In the genomic region with DNA sequence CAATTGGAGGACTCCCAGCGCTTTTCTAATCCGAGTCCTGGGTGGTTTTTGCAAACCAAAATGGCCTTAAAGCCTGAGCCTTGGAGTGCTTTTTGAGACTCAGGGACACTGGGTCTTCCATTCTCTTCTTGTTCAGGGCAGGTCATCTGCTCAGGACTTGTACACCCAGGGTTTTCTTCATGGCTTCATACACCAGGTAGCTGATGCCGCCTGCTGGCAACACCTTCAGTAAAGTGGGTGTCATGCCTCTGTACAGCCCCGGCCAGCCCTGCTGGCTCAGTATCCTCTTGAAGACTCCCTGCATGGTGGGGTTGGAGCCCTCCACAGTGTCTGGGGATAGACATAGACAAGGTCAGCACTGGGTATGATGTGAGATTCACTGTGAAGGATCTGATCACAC, we compare ENCODE assay signal across 11 mouse cellular contexts. TPM values are rescaled to one million over a fixed set of nuclear protein-coding genes. Genes with fewer than 3 reads are reported as not detected.
DNase-seq lines count a peak whose midpoint lies in the region; ATAC-seq and TF ChIP-seq lines count a peak whose summit lies in the region.
"Had no signal": no experiment of that assay in that cellular context is flagged by ENCODE, and none has a peak within 500 bp of the region (broad histone marks: within the 10 kb centered on the region; RNA-seq: fewer than 3 reads in every experiment).

No protein-coding gene starts in this region.

- TF ChIP-seq CTCF in heart, postnatal 0 days (IDR thresholded peaks at IDR 0.05; ENCODE audit: low read depth): no peak

- peaks cover 19% of the 10 kb centered on the region for H3K4me1 ChIP-seq in heart, postnatal 0 days (ENCODE audit: control insufficient read depth, insufficient read depth)
- peaks cover 3 to 8% of the 10 kb centered on the region in 2 experiments; a peak in 1 of 4 replicates for H3K4me1 ChIP-seq in ES-E14 (ENCODE audit: control insufficient read depth in 2 of 2, insufficient read depth in 2 of 2, low read length in 2 of 2, poor library complexity in 1 of 2)
- peaks cover 25% of the 10 kb centered on the region for H3K4me1 ChIP-seq in hindbrain, embryonic 12.5 days
- H3K4me1 ChIP-seq in midbrain, embryonic 12.5 days: peaks cover 26% of the 10 kb centered on the region

- H3K9me3 ChIP-seq in heart, postnatal 0 days (replicated peaks; ENCODE audit: control insufficient read depth, low read length): no peaks in the 10 kb centered on the region
- no peaks in the 10 kb centered on the region for H3K9me3 ChIP-seq in ES-E14 (ENCODE audit: control insufficient read depth, insufficient read depth, low read depth, low read length)
- H3K9me3 ChIP-seq in hindbrain, embryonic 12.5 days (replicated peaks): no peaks in the 10 kb centered on the region
- no peaks in the 10 kb centered on the region for H3K9me3 ChIP-seq in midbrain, embryonic 12.5 days

- TF ChIP-seq EP300 in heart, postnatal 0 days (IDR thresholded peaks at IDR 0.05; ENCODE audit: low read depth): no peak

- H3K27me3 ChIP-seq in heart, postnatal 0 days (ENCODE audit: control insufficient read depth, insufficient read depth, low read length): no peaks in the 10 kb centered on the region
- H3K27me3 ChIP-seq in hindbrain, embryonic 12.5 days: peaks cover 9% of the 10 kb centered on the region
- peaks cover 8% of the 10 kb centered on the region for H3K27me3 ChIP-seq in midbrain, embryonic 12.5 days

- in situ Hi-C loops in ES-E14 (cut with MboI; ENCODE audit: low sequenced_read_pairs in 2 of 2, unreplicated experiment in 2 of 2): no loop called here

- peak overlapping the region; percentile 62; the same call in 1 of the 2 replicates for H3K4me2 ChIP-seq in heart, postnatal 0 days (ENCODE audit: low read depth, low read length)
- H3K4me2 ChIP-seq in hindbrain, embryonic 12.5 days (replicated peaks): 0 out of 2 replicates have a peak overlapping the region, but pooled peaks have one; percentile 1
- H3K4me2 ChIP-seq in midbrain, embryonic 12.5 days (replicated peaks): no peak overlapping the region

- H3K27ac ChIP-seq in heart, postnatal 0 days (ENCODE audit: low read depth): no peak overlapping the region
- no peak overlapping the region for H3K27ac ChIP-seq in ES-E14 (ENCODE audit: insufficient read depth, low read depth, low read length, poor library complexity, severe bottlenecking)
- H3K27ac ChIP-seq in hindbrain, embryonic 12.5 days: peak overlapping the region; percentile 69; the same call in 1 of the 2 replicates
- H3K27ac ChIP-seq in midbrain, embryonic 12.5 days (replicated peaks): 0 out of 2 replicates have a peak overlapping the region, but pooled peaks have one; percentile 87

- no peak for DNase-seq in heart, postnatal 0 days (ENCODE audit: low spot score)
- no peak for DNase-seq in heart, adult 8-10 months (ENCODE audit: low spot score)
- no peak for DNase-seq in ES-E14 (ENCODE audit: low read depth, low spot score)
- no peak for DNase-seq in layer of hippocampus, adult 8-10 months (ENCODE audit: low spot score in 2 of 2)
- DNase-seq in adipocyte (ENCODE audit: low spot score): no peak
- no peak for DNase-seq in kidney, postnatal 36 days
- DNase-seq: gastrocnemius, postnatal 36 days; right cerebral cortex, postnatal 14 days had no signal

- 93% methylated on average over 4 of the region's 4 CpGs for WGBS in heart, postnatal 0 days
- 85% methylated on average over 4 of the region's 4 CpGs for WGBS in hindbrain, embryonic 12.5 days
- 80% methylated on average over 4 of the region's 4 CpGs for WGBS in midbrain, embryonic 12.5 days

- H3K4me3 ChIP-seq in heart, postnatal 0 days (ENCODE audit: low read depth, low read length): no peak overlapping the region
- H3K4me3 ChIP-seq in ES-E14 (ENCODE audit: insufficient read depth in 1 of 2, low read depth in 1 of 2, low read length in 2 of 2, poor library complexity in 1 of 2, severe bottlenecking in 1 of 2): peak overlapping the region; percentile 66 to 72; a peak in 3 of 4 replicates
- 0 out of 2 replicates have a peak overlapping the region, but pooled peaks have one; percentile 0 for H3K4me3 ChIP-seq in hindbrain, embryonic 12.5 days
- peak overlapping the region; percentile 99; the same call in 1 of the 2 replicates for H3K4me3 ChIP-seq in midbrain, embryonic 12.5 days

- peaks cover 10% of the 10 kb centered on the region for H3K36me3 ChIP-seq in heart, postnatal 0 days (replicated peaks; ENCODE audit: control insufficient read depth, insufficient read depth, low read length)
- peaks cover 10% of the 10 kb centered on the region for H3K36me3 ChIP-seq in ES-E14 (ENCODE audit: control insufficient read depth, insufficient read depth, low read length, poor library complexity, severe bottlenecking)
- peaks cover 11% of the 10 kb centered on the region for H3K36me3 ChIP-seq in hindbrain, embryonic 12.5 days
- peaks cover 14% of the 10 kb centered on the region for H3K36me3 ChIP-seq in midbrain, embryonic 12.5 days

- ATAC-seq in heart, postnatal 0 days (ENCODE audit: insufficient read depth, low read depth): no peak
- ATAC-seq in hindbrain, embryonic 12.5 days (ENCODE audit: low FRiP score): no peak
- no peak for ATAC-seq in midbrain, embryonic 12.5 days (ENCODE audit: low FRiP score, low read depth)

- H3K9ac ChIP-seq in heart, postnatal 0 days (replicated peaks; ENCODE audit: low read depth, low read length): no peak overlapping the region
- H3K9ac ChIP-seq in ES-E14 (ENCODE audit: insufficient read depth, low read depth, low read length, poor library complexity, severe bottlenecking): peak overlapping the region; percentile 80; the same call in 1 of the 2 replicates
- no peak overlapping the region for H3K9ac ChIP-seq in hindbrain, embryonic 12.5 days
- H3K9ac ChIP-seq in midbrain, embryonic 12.5 days (replicated peaks): no peak overlapping the region

TF ChIP-seq in ES-E14, 5 proteins besides CTCF, POLR2A, EP300 and RAD21:
- no peak for TF ChIP-seq ZC3H11A (IDR thresholded peaks at IDR 0.05; ENCODE audit: borderline replicate concordance, low read depth, low read length)
- TF ChIP-seq HCFC1 (IDR thresholded peaks at IDR 0.05; ENCODE audit: borderline replicate concordance, insufficient read depth, low read length): no peak
- TF ChIP-seq CHD2 (IDR thresholded peaks at IDR 0.05; ENCODE audit: low read depth, low read length): no peak
- no peak for TF ChIP-seq ZNF384 (IDR thresholded peaks at IDR 0.05; ENCODE audit: low read depth, low read length)
- TF ChIP-seq MAFK (IDR thresholded peaks at IDR 0.05; ENCODE audit: insufficient read depth, low read depth, low read length): no peak

RNA-seq across cellular contexts. Expression of a gene that starts 1.5 kb away (rescaled TPM):
- 40.7 and 55.0 TPM in 2 replicates for total RNA-seq in heart, postnatal 0 days (2014; rRNA removed; ENCODE audit: low replicate concordance)
- 16.0 and 18.2 TPM in 2 replicates for polyA plus RNA-seq in heart, postnatal 0 days (2015; fragmentation: Nextera tagmentation; extraction: Ambion mirVana)
- 10 to 100 TPM; 35.0 to 47.6 (median 38.6) TPM for total RNA-seq in heart, adult 8-10 months (2022)
- total RNA-seq in ES-E14 (2012; rRNA removed): 81.7 and 82.3 TPM in 2 replicates
- 63.4 and 66.5 TPM in 2 replicates for polyA plus RNA-seq in hindbrain, embryonic 12.5 days (2016; fragmentation: Nextera tagmentation; extraction: Ambion mirVana)
- polyA plus RNA-seq in midbrain, embryonic 12.5 days (2016; fragmentation: Nextera tagmentation; extraction: Ambion mirVana): 62.7 and 85.4 TPM in 2 replicates
- 100 to 1,000 TPM; 105 to 118 (median 111) TPM for total RNA-seq in layer of hippocampus, adult 8-10 months (2022)

RNA-seq across cellular contexts. Expression of a gene that starts 8.6 kb away (rescaled TPM):
- not detected in 2 replicates for total RNA-seq in heart, postnatal 0 days (2014; rRNA removed; ENCODE audit: low replicate concordance)
- polyA plus RNA-seq in heart, postnatal 0 days (2015; fragmentation: Nextera tagmentation; extraction: Ambion mirVana): not detected in 2 replicates
- not detected for total RNA-seq in heart, adult 8-10 months (2022)
- 0.37 and 0.40 TPM in 2 replicates for total RNA-seq in ES-E14 (2012; rRNA removed)
- not detected in 2 replicates for polyA plus RNA-seq in hindbrain, embryonic 12.5 days (2016; fragmentation: Nextera tagmentation; extraction: Ambion mirVana)
- 0.19 TPM in 1 of 2 replicates, not detected in the other for polyA plus RNA-seq in midbrain, embryonic 12.5 days (2016; fragmentation: Nextera tagmentation; extraction: Ambion mirVana)
- not detected for total RNA-seq in layer of hippocampus, adult 8-10 months (2022)
- total RNA-seq: gastrocnemius, postnatal 36 days; liver, adult 2 months had no signal
- polyA plus RNA-seq: liver, adult 2 months had no signal

RNA-seq across cellular contexts. Expression of a gene that starts 21.6 kb away (rescaled TPM):
- total RNA-seq in heart, postnatal 0 days (2014; rRNA removed; ENCODE audit: low replicate concordance): not detected in 2 replicates
- polyA plus RNA-seq in heart, postnatal 0 days (2015; fragmentation: Nextera tagmentation; extraction: Ambion mirVana): 0.19 and 0.45 TPM in 2 replicates
- total RNA-seq in heart, adult 8-10 months (2022): under 1 TPM in 2 of 4 experiments, not detected in 2; 0.37 to 0.60 TPM
- total RNA-seq in ES-E14 (2012; rRNA removed): not detected in 2 replicates
- polyA plus RNA-seq in hindbrain, embryonic 12.5 days (2016; fragmentation: Nextera tagmentation; extraction: Ambion mirVana): 0.52 TPM in 1 of 2 replicates, not detected in the other
- 0.34 and 0.72 TPM in 2 replicates for polyA plus RNA-seq in midbrain, embryonic 12.5 days (2016; fragmentation: Nextera tagmentation; extraction: Ambion mirVana)
- under 1 TPM in 2 of 4 experiments, not detected in 2; 0.45 to 0.57 TPM for total RNA-seq in layer of hippocampus, adult 8-10 months (2022)
- total RNA-seq: gastrocnemius, postnatal 36 days; liver, adult 2 months had no signal
- polyA plus RNA-seq: liver, adult 2 months had no signal

RNA-seq across cellular contexts. Expression of a gene that starts 21.8 kb away (rescaled TPM):
- total RNA-seq in heart, postnatal 0 days (2014; rRNA removed; ENCODE audit: low replicate concordance): 20.7 and 22.9 TPM in 2 replicates
- 30.4 and 31.9 TPM in 2 replicates for polyA plus RNA-seq in heart, postnatal 0 days (2015; fragmentation: Nextera tagmentation; extraction: Ambion mirVana)
- total RNA-seq in heart, adult 8-10 months (2022): 10 to 100 TPM; 17.7 to 25.1 (median 20.6) TPM
- total RNA-seq in ES-E14 (2012; rRNA removed): 71.6 and 101 TPM in 2 replicates
- polyA plus RNA-seq in hindbrain, embryonic 12.5 days (2016; fragmentation: Nextera tagmentation; extraction: Ambion mirVana): 62.6 and 67.0 TPM in 2 replicates
- polyA plus RNA-seq in midbrain, embryonic 12.5 days (2016; fragmentation: Nextera tagmentation; extraction: Ambion mirVana): 68.6 and 72.9 TPM in 2 replicates
- total RNA-seq in layer of hippocampus, adult 8-10 months (2022): 10 to 100 TPM; 57.0 to 64.0 (median 61.5) TPM

RNA-seq across cellular contexts. Expression of a gene that starts 26.1 kb away (rescaled TPM):
- total RNA-seq in heart, postnatal 0 days (2014; rRNA removed; ENCODE audit: low replicate concordance): 1.7 TPM in 1 of 2 replicates, not detected in the other
- 0.66 and 0.77 TPM in 2 replicates for polyA plus RNA-seq in heart, postnatal 0 days (2015; fragmentation: Nextera tagmentation; extraction: Ambion mirVana)
- total RNA-seq in heart, adult 8-10 months (2022): under 1 TPM in 2 of 4 experiments, not detected in 2; 0.23 to 0.72 TPM
- 6.2 and 15.4 TPM in 2 replicates for total RNA-seq in ES-E14 (2012; rRNA removed)
- 2.7 and 3.8 TPM in 2 replicates for polyA plus RNA-seq in hindbrain, embryonic 12.5 days (2016; fragmentation: Nextera tagmentation; extraction: Ambion mirVana)
- polyA plus RNA-seq in midbrain, embryonic 12.5 days (2016; fragmentation: Nextera tagmentation; extraction: Ambion mirVana): 0.31 and 1.5 TPM in 2 replicates
- total RNA-seq in layer of hippocampus, adult 8-10 months (2022): 1 to 10 TPM in 2 of 4 experiments, under 1 TPM in 2; 0.70 to 2.1 (median 1.4) TPM

Comparison
In these comparisons a context has a peak if more than half of its experiments do, and no peak if none do; other contexts are left out.
1. H3K27ac ChIP-seq: peak in hindbrain, embryonic 12.5 days (single experiment) and midbrain, embryonic 12.5 days (single experiment); none in heart, postnatal 0 days (single experiment) and ES-E14 (single experiment).